Mouse (Mus musculus) midbrain, embryonic 15.5 days (tissue): ENCODE results near the gene Gm49380. TPM values are rescaled to one million over a fixed set of nuclear protein-coding genes. Genes with fewer than 3 reads are reported as not detected.

Experiments
- ATAC-seq: fragments of 200-750 bp; cut with Nextera tagmentation; replicated peaks from 2 replicates; pipeline ENCODE4 v1.8.0; 2017; ENCODE audit warnings: moderate TSS enrichment
- H3K27ac ChIP-seq: fragments of 300-500 bp; sonication (generic); 2 replicates; pipeline ENCODE4 v1.5.1; 2015; ENCODE audit warnings: mild to moderate bottlenecking, inconsistent platforms
- H3K27me3 ChIP-seq: fragments of 300-500 bp; sonication (generic); replicated peaks from 2 replicates; pipeline ENCODE4 v1.6.1; 2015; ENCODE audit warnings: inconsistent platforms
- H3K36me3 ChIP-seq: fragments of 300-500 bp; sonication (generic); replicated peaks from 2 replicates; pipeline ENCODE4 v1.6.1; 2015; ENCODE audit warnings: inconsistent platforms
- H3K4me1 ChIP-seq: fragments of 300-500 bp; sonication (generic); 2 replicates; pipeline ENCODE4 v1.6.1; 2015; ENCODE audit warnings: inconsistent platforms
- H3K4me2 ChIP-seq: fragments of 300-500 bp; sonication (generic); 2 replicates; pipeline ENCODE4 v1.6.1; 2015; ENCODE audit warnings: inconsistent platforms, mild to moderate bottlenecking, moderate library complexity
- H3K4me3 ChIP-seq: fragments of 300-500 bp; sonication (generic); 2 replicates; pipeline ENCODE4 v1.5.1; 2015; ENCODE audit warnings: mild to moderate bottlenecking, inconsistent platforms
- H3K9ac ChIP-seq: fragments of 300-500 bp; sonication (generic); 2 replicates; pipeline ENCODE4 v1.6.1; 2015; ENCODE audit warnings: mild to moderate bottlenecking, inconsistent platforms
- H3K9me3 ChIP-seq: fragments of 300-500 bp; sonication (generic); 2 replicates; pipeline ENCODE4 v1.6.1; 2016; ENCODE audit warnings: inconsistent platforms
- WGBS: fragments of 180-500 bp; shearing (Covaris S2); methylation state at CpG from one replicate; pipeline ENCODE4 v1.1.7; 2015; ENCODE audit warnings: mixed read lengths; 5-methylcytosine and 5-hydroxymethylcytosine counted together
- polyA plus RNA-seq: library from polyadenylated mRNA; unstranded; fragments of >200 nt; fragmentation: Nextera tagmentation; extraction: Ambion mirVana; gene quantifications from 2 replicates; pipeline ENCODE4 v1.2.1, GENCODE M21; 2015

Gm49380 gene
- polyA plus RNA-seq, 1 experiment from 2014 or later, result 0.25 TPM

- no peaks in the 10 kb centered on the region for H3K9me3 ChIP-seq
- H3K27ac ChIP-seq, result no peak overlapping the region
- no peak for ATAC-seq
- WGBS, result 78% methylated on average over 4 of the region's 4 CpGs
- no peak overlapping the region for H3K9ac ChIP-seq
- H3K4me1 ChIP-seq, result no peaks in the 10 kb centered on the region
- no peaks in the 10 kb centered on the region for H3K27me3 ChIP-seq
- H3K4me2 ChIP-seq, result no peak overlapping the region
- H3K4me3 ChIP-seq, result no peak overlapping the region
- H3K36me3 ChIP-seq, result no peaks in the 10 kb centered on the region
These were observed 81.4 kb downstream of the Gm49380 start for GRCm38 (mm10) chr9:44031946-44032345.

- Histone ChIP-seq H3K9me3 (no peaks in the 10 kb centered on the region), H3K4me2 (no peak overlapping the region), H3K27ac (no peak overlapping the region), H3K9ac (no peak overlapping the region), H3K36me3 (no peaks in the 10 kb centered on the region), H3K4me3 (no peak overlapping the region), H3K27me3 (no peaks in the 10 kb centered on the region), H3K4me1 (no peaks in the 10 kb centered on the region)
- no peak for ATAC-seq
- WGBS, result 86% methylated on average over 5 of the region's 5 CpGs
These were observed 82.2 kb downstream of the Gm49380 start for GRCm38 (mm10) chr9:44031079-44031478.

- H3K27ac ChIP-seq, result no peak overlapping the region
- H3K4me3 ChIP-seq, result no peak overlapping the region
- H3K9ac ChIP-seq, result no peak overlapping the region
- ATAC-seq, result no peak
- no peak overlapping the region for H3K4me2 ChIP-seq
- WGBS, result 90% methylated on average over 4 of the region's 4 CpGs
- H3K9me3 ChIP-seq, result no peaks in the 10 kb centered on the region
- no peaks in the 10 kb centered on the region for H3K4me1 ChIP-seq
- H3K36me3 ChIP-seq, result no peaks in the 10 kb centered on the region
- H3K27me3 ChIP-seq, result no peaks in the 10 kb centered on the region
These were observed 82.7 kb downstream of the Gm49380 start for GRCm38 (mm10) chr9:44030646-44031045.

- WGBS, result 67% methylated on average over 5 of the region's 5 CpGs
- H3K9me3 ChIP-seq, result no peaks in the 10 kb centered on the region
- H3K27me3 ChIP-seq, result no peaks in the 10 kb centered on the region
- no peak overlapping the region for H3K9ac ChIP-seq
- no peaks in the 10 kb centered on the region for H3K36me3 ChIP-seq
- no peaks in the 10 kb centered on the region for H3K4me1 ChIP-seq
- no peak for ATAC-seq
- no peak overlapping the region for H3K4me2 ChIP-seq
- no peak overlapping the region for H3K4me3 ChIP-seq
- H3K27ac ChIP-seq, result no peak overlapping the region
These were observed 83.6 kb downstream of the Gm49380 start for GRCm38 (mm10) chr9:44029580-44030236.

GRCm38 (mm10) chr9:44024096-44024495, 89.2 kb downstream of the Gm49380 start:
- WGBS, result 74% methylated on average over 3 of the region's 3 CpGs
- no peaks in the 10 kb centered on the region for H3K27me3 ChIP-seq
- H3K36me3 ChIP-seq, result no peaks in the 10 kb centered on the region
- no peaks in the 10 kb centered on the region for H3K9me3 ChIP-seq
- no peak overlapping the region for H3K4me3 ChIP-seq
- H3K9ac ChIP-seq, result no peak overlapping the region
- ATAC-seq, result no peak
- no peak overlapping the region for H3K27ac ChIP-seq
- no peaks in the 10 kb centered on the region for H3K4me1 ChIP-seq
- no peak overlapping the region for H3K4me2 ChIP-seq

GRCm38 (mm10) chr9:44022100-44022847, 91.0 kb downstream of the Gm49380 start:
- no peaks in the 10 kb centered on the region for H3K9me3 ChIP-seq
- WGBS, result 71% methylated on average over 8 of the region's 8 CpGs

GRCm38 (mm10) chr9:44020001-44020400, 93.3 kb downstream of the Gm49380 start:
- no peak overlapping the region for H3K27ac ChIP-seq
- H3K36me3 ChIP-seq, result no peaks in the 10 kb centered on the region
- H3K9me3 ChIP-seq, result no peaks in the 10 kb centered on the region
- no peak overlapping the region for H3K4me2 ChIP-seq
- WGBS, result 85% methylated on average over 7 of the region's 7 CpGs
- no peaks in the 10 kb centered on the region for H3K4me1 ChIP-seq
- H3K27me3 ChIP-seq, result no peaks in the 10 kb centered on the region
- no peak overlapping the region for H3K9ac ChIP-seq
- ATAC-seq, result no peak
- H3K4me3 ChIP-seq, result no peak overlapping the region

More at GRCm38 (mm10) chr9:44022100-44022847, 91.0 kb downstream of the Gm49380 start:
- no peak overlapping the region for H3K4me2 ChIP-seq
- no peaks in the 10 kb centered on the region for H3K36me3 ChIP-seq
- H3K9ac ChIP-seq, result no peak overlapping the region
- no peak overlapping the region for H3K27ac ChIP-seq
- H3K4me1 ChIP-seq, result no peaks in the 10 kb centered on the region
- no peak overlapping the region for H3K4me3 ChIP-seq
- H3K27me3 ChIP-seq, result no peaks in the 10 kb centered on the region
- ATAC-seq, result no peak

GRCm38 (mm10) chr9:44017846-44018245, 95.5 kb downstream of the Gm49380 start:
- WGBS, result 86% methylated on average over 5 of the region's 5 CpGs
- Histone ChIP-seq H3K4me1 (peaks cover 6% of the 10 kb centered on the region), H3K9me3 (no peaks in the 10 kb centered on the region), H3K4me3 (no peak overlapping the region), H3K4me2 (no peak overlapping the region), H3K27me3 (no peaks in the 10 kb centered on the region), H3K27ac (no peak overlapping the region), H3K36me3 (no peaks in the 10 kb centered on the region), H3K9ac (no peak overlapping the region)
- ATAC-seq, result no peak

Other genes starting within 250 kb of the Gm49380 start
- gene Thy1, start 70.1 kb downstream of the Gm49380 start, polyA plus RNA-seq, result 1.0 and 1.6 TPM in 2 replicates
- 5.9 and 9.6 TPM in 2 replicates for gene Usp2, start 46.5 kb downstream of the Gm49380 start, polyA plus RNA-seq
- 0.08 and 0.13 TPM in 2 replicates for gene Mfrp, start 11.8 kb downstream of the Gm49380 start, polyA plus RNA-seq
- gene C1qtnf5, start 6.3 kb downstream of the Gm49380 start, polyA plus RNA-seq, result 2.9 and 4.1 TPM in 2 replicates
- gene Rnf26, start within 50 bp of the Gm49380 start, polyA plus RNA-seq, result 29.2 and 32.4 TPM in 2 replicates
- gene Mcam, start 21.0 kb upstream of the Gm49380 start, polyA plus RNA-seq, result 11.7 and 11.9 TPM in 2 replicates
- 24.4 and 26.2 TPM in 2 replicates for gene Cbl, start 120.5 kb upstream of the Gm49380 start, polyA plus RNA-seq
- gene Ccdc153, start 127.2 kb upstream of the Gm49380 start, polyA plus RNA-seq, result 0.61 TPM in 1 of 2 replicates, not detected in the other
- gene Pdzd3, start 138.0 kb upstream of the Gm49380 start, polyA plus RNA-seq, result 0.44 and 0.96 TPM in 2 replicates
- gene Nlrx1, start 155.1 kb upstream of the Gm49380 start, polyA plus RNA-seq, result 4.8 and 5.1 TPM in 2 replicates
- 30.4 and 31.1 TPM in 2 replicates for gene Abcg4, start 175.1 kb upstream of the Gm49380 start, polyA plus RNA-seq
- gene Hinfp, start 192.2 kb upstream of the Gm49380 start, polyA plus RNA-seq, result 28.4 and 30.5 TPM in 2 replicates
- 27.3 and 30.6 TPM in 2 replicates for gene C2cd2l, start 206.8 kb upstream of the Gm49380 start, polyA plus RNA-seq
- gene Dpagt1, start 212.5 kb upstream of the Gm49380 start, polyA plus RNA-seq, result 36.5 and 36.9 TPM in 2 replicates
- gene H2afx, start 221.2 kb upstream of the Gm49380 start, polyA plus RNA-seq, result 121 and 132 TPM in 2 replicates
- gene Hmbs, start 230.7 kb upstream of the Gm49380 start, polyA plus RNA-seq, result 63.1 and 65.6 TPM in 2 replicates
- 43.3 and 45.7 TPM in 2 replicates for gene Vps11, start 248.2 kb upstream of the Gm49380 start, polyA plus RNA-seq